Mouse (Mus musculus) lung, adult 2 months (tissue): ENCODE data around the gene Slc17a3.

Source experiments
- CTCF ChIP-seq: fragments of 200-500 bp; IDR thresholded peaks from 2 replicates; pipeline ENCODE4 v1.5.1; 2011; ENCODE audit warnings: mild to moderate bottlenecking, low read length, control low read depth; ENCODE audit not compliant: insufficient read depth
- POLR2A ChIP-seq: fragments of 200-500 bp; IDR thresholded peaks from 2 replicates; pipeline ENCODE4 v1.6.1; 2011; ENCODE audit warnings: low read depth, mild to moderate bottlenecking, control low read depth, low read length, borderline replicate concordance; ENCODE audit errors: extremely low read depth

DNA sequence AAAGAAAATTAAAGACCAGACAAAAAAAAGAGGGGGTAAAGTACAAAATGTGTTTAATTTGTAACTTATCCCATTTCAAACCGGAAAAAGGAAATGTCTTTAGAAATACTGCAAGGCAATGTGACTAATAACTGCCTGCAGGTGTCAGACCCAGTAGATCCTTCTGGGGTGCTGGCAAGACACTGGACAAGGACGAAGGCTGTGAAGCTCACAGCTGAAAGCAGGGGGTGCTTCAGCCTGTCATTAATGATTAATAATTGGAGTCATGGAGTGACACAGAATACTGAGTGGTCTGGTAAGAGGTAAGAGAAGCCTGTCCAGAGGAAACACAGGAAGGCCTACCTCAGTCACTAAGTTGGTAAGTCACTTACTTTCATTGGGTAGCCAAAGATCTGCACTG, at the start of gene Slc17a3:
- TF ChIP-seq CTCF, result no peak
- no peak for TF ChIP-seq POLR2A
